Mouse (Mus musculus): ENCODE measurements at regions not wholly inside any gene's neighbourhood (a gene's known extent, or its start where the extent isn't known, plus 50 kb on each side); places are given as distances from the start of the nearest gene placed in this dataset.

DNA sequence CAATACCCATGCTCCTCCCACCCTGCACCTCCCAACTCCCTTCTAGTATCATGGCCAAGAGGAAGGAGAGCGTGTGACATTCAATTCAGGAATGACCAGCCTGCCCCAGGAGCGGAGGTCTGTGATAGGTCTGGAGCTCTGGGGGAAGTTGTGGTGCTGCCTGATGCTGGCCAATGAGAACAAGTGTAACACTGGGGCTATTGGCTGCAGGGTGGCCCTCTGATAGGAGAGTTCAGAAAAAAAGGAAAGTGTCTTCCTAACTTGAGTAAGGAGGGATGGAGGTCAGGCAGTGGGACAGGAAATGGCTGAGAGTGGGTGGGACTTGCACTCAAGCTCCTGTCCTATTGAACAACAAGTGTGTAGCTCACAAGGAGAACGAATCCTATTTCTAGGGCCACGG lies 111.7 kb upstream of the Rcn1 start:
- no peak for DNase-seq (ENCODE audit: low spot score)
- WGBS, result 73% methylated on average over 4 of the region's 4 CpGs

DNA sequence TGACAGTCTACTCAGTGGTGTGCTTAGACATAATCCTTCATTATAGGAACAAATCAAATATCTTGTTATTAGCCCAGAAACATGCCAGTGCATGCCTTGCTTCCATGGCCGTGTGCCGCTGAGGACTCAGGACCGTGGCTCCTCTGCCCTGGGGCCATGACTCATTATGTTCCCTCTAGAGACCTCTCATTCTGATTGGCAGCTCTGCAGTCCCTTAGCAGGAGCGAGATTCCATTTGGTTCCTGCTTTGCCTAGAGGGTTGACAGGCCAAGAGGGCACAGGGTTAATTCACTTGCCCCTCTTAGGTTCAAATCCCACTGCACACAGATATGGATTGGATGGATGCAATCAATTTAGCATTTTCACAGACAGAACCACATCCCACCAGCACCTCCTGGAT lies 112.6 kb upstream of the Rcn1 start:
- DNase-seq (ENCODE audit: low spot score), result no peak
- TF ChIP-seq EP300 (IDR thresholded peaks at IDR 0.05), result no peak
- no peak for TF ChIP-seq CTCF (IDR thresholded peaks at IDR 0.05)
- Histone ChIP-seq H3K4me3 (ENCODE audit: low read depth, low read length) (no peak overlapping the region), H3K36me3 (ENCODE audit: insufficient read depth, low read length) (no peaks in the 10 kb centered on the region), H3K27ac (ENCODE audit: low read length) (no peak overlapping the region), H3K4me2 (replicated peaks; ENCODE audit: low read depth, low read length) (no peak overlapping the region), H3K9ac (replicated peaks; ENCODE audit: low read depth) (no peak overlapping the region), H3K27me3 (replicated peaks; ENCODE audit: insufficient read depth, low read length) (no peaks in the 10 kb centered on the region), H3K4me1 (ENCODE audit: insufficient read depth, low read depth, low read length) (no peaks in the 10 kb centered on the region), H3K9me3 (ENCODE audit: low read length) (no peaks in the 10 kb centered on the region)
- ATAC-seq, result no peak
- 80% methylated on average over 4 of the region's 4 CpGs for WGBS

More for the DNA sequence above, 111.7 kb upstream of the Rcn1 start:
- Histone ChIP-seq H3K27ac (ENCODE audit: low read length) (no peak overlapping the region), H3K4me3 (ENCODE audit: low read depth, low read length) (no peak overlapping the region), H3K4me2 (replicated peaks; ENCODE audit: low read depth, low read length) (no peak overlapping the region), H3K9ac (replicated peaks; ENCODE audit: low read depth) (no peak overlapping the region), H3K27me3 (replicated peaks; ENCODE audit: insufficient read depth, low read length) (no peaks in the 10 kb centered on the region), H3K9me3 (ENCODE audit: low read length) (no peaks in the 10 kb centered on the region), H3K4me1 (ENCODE audit: insufficient read depth, low read depth, low read length) (no peaks in the 10 kb centered on the region), H3K36me3 (ENCODE audit: insufficient read depth, low read length) (no peaks in the 10 kb centered on the region)
- ATAC-seq, result no peak
- no peak for TF ChIP-seq EP300 (IDR thresholded peaks at IDR 0.05)
- TF ChIP-seq CTCF (IDR thresholded peaks at IDR 0.05), result no peak

DNA sequence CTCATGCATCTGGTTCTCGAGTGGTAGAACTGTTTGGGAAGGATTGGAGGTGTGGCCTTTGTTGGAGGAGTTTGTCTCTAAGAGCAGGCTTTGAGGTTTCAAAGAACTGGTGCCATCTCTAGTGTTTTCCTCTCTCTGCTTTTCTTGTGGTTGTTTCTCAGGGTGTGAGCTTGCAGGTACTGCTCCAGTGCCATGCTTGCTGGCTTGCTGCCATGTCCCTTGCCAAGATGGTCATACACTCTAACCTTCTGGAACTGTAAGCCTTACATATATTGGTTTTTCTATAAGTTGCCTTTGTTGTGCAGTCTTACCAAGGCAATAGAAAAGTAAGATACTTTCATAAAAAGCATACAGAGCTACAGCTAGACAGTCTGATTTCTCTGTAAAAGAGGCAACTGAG lies 115.1 kb upstream of the Rcn1 start:
- H3K4me2 ChIP-seq (replicated peaks; ENCODE audit: low read depth, low read length), result no peak overlapping the region
- 61% methylated on average over 1 of the region's 1 CpGs for WGBS
- no peak overlapping the region for H3K9ac ChIP-seq (replicated peaks; ENCODE audit: low read depth)
- no peaks in the 10 kb centered on the region for H3K27me3 ChIP-seq (replicated peaks; ENCODE audit: insufficient read depth, low read length)
- no peak overlapping the region for H3K27ac ChIP-seq (ENCODE audit: low read length)
- ATAC-seq (no peak), DNase-seq (ENCODE audit: low spot score) (no peak)
- TF ChIP-seq EP300 (IDR thresholded peaks at IDR 0.05) (no peak), CTCF (IDR thresholded peaks at IDR 0.05) (no peak)
- no peaks in the 10 kb centered on the region for H3K4me1 ChIP-seq (ENCODE audit: insufficient read depth, low read depth, low read length)
- no peak overlapping the region for H3K4me3 ChIP-seq (ENCODE audit: low read depth, low read length)
- no peaks in the 10 kb centered on the region for H3K36me3 ChIP-seq (ENCODE audit: insufficient read depth, low read length)
- no peaks in the 10 kb centered on the region for H3K9me3 ChIP-seq (ENCODE audit: low read length)

DNA sequence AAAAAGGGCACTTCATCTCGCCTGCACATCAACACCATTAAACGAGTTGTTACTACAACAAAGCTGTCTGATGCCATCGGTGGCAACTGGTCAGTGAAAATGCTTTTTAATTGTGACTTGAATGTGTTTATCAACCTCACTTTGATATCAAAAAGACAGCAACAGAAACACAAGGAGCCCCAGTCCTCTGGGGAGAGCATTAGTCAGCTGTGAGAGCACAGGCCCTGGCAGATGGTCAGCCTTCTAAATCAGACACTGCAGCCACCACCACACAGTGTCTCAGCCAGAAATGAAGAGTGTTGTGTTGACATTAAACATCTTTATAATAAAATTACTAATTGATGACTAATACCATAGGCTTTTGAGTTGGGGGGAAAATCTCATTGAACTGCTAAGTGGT lies 115.8 kb upstream of the Rcn1 start:
- DNase-seq (ENCODE audit: low spot score) (no peak), ATAC-seq (no peak)
- H3K36me3 ChIP-seq (ENCODE audit: insufficient read depth, low read length), result no peaks in the 10 kb centered on the region
- H3K27ac ChIP-seq (ENCODE audit: low read length), result no peak overlapping the region
- no peaks in the 10 kb centered on the region for H3K4me1 ChIP-seq (ENCODE audit: insufficient read depth, low read depth, low read length)
- 72% methylated on average over 3 of the region's 3 CpGs for WGBS
- no peak overlapping the region for H3K9ac ChIP-seq (replicated peaks; ENCODE audit: low read depth)
- TF ChIP-seq CTCF (IDR thresholded peaks at IDR 0.05), result no peak
- no peak for TF ChIP-seq EP300 (IDR thresholded peaks at IDR 0.05)
- no peaks in the 10 kb centered on the region for H3K27me3 ChIP-seq (replicated peaks; ENCODE audit: insufficient read depth, low read length)
- H3K4me3 ChIP-seq (ENCODE audit: low read depth, low read length), result no peak overlapping the region
- no peaks in the 10 kb centered on the region for H3K9me3 ChIP-seq (ENCODE audit: low read length)
- H3K4me2 ChIP-seq (replicated peaks; ENCODE audit: low read depth, low read length), result no peak overlapping the region

DNA sequence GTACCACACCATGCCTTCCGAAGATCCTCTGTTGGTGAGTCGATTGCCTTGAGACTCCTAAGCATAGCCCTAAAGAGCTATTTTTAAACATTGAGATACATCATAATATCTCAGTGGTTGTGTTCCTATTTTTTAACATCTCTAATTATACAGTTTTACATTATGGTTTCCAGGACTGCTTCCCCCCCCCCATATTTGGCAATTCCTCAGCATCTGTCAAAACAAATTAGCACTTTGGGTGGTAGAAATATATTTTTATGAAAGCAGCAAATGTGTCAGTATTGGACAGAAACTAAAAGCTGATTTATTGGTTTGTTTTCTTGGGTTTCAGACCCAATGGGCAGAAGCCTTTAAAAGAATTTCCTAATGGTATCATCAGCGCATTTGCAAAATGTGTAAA lies 116.2 kb upstream of the Rcn1 start:
- Histone ChIP-seq H3K9ac (replicated peaks; ENCODE audit: low read depth) (no peak overlapping the region), H3K36me3 (ENCODE audit: insufficient read depth, low read length) (no peaks in the 10 kb centered on the region), H3K4me3 (ENCODE audit: low read depth, low read length) (no peak overlapping the region), H3K4me2 (replicated peaks; ENCODE audit: low read depth, low read length) (no peak overlapping the region), H3K4me1 (ENCODE audit: insufficient read depth, low read depth, low read length) (no peaks in the 10 kb centered on the region), H3K27ac (ENCODE audit: low read length) (no peak overlapping the region), H3K27me3 (replicated peaks; ENCODE audit: insufficient read depth, low read length) (no peaks in the 10 kb centered on the region), H3K9me3 (ENCODE audit: low read length) (no peaks in the 10 kb centered on the region)
- DNase-seq (ENCODE audit: low spot score) (no peak), ATAC-seq (no peak)
- WGBS, result 91% methylated on average over 3 of the region's 3 CpGs
- TF ChIP-seq EP300 (IDR thresholded peaks at IDR 0.05) (no peak), CTCF (IDR thresholded peaks at IDR 0.05) (no peak)

DNA sequence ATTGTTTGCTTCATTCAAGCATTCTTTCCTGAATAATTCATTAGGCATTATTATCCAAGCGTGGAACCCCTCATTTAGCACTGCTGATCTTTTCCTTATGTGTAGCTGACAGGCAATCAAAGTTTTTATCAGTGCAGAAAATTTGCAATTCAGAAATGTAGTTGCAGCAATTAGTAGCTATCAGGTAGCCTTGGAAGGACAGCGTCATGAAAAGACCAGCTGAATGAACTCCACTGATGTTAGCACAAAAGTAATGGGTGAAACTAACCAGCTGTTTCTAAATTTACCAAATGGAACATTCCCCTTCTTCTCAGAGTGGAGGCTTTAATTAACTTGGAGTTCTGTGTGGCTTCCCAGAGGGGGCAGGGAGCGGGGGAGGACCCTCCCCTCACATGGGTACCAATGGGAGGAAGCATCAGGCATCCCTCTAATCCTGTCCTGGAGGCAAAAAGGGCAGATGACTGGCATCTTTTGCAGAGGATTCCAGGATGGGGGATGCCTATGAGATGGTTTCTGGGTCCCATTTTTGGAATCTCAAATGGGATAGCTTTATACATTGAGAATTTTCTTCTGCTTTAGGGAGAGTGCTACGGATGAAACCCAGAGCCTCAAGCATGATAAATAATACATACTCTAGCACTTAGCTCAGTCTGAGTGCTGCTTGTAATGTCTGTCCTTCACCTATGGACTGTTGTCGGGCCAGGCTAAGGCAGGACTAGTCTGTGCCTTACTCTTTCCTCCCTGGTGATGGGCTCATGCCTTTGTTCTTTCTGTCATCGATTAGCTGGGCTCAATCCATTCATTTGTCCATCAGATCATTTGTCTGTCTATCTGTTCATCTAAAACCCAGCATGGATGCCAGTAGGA lies 117.4 kb upstream of the Rcn1 start:
- no peaks in the 10 kb centered on the region for H3K4me1 ChIP-seq (ENCODE audit: insufficient read depth, low read depth, low read length)
- TF ChIP-seq EP300 (IDR thresholded peaks at IDR 0.05) (no peak), CTCF (IDR thresholded peaks at IDR 0.05) (no peak)

More for the DNA sequence above, 117.4 kb upstream of the Rcn1 start:
- H3K4me2 ChIP-seq (replicated peaks; ENCODE audit: low read depth, low read length), result no peak overlapping the region
- ATAC-seq (no peak), DNase-seq (ENCODE audit: low spot score) (no peak)
- no peaks in the 10 kb centered on the region for H3K36me3 ChIP-seq (ENCODE audit: insufficient read depth, low read length)
- H3K27me3 ChIP-seq (replicated peaks; ENCODE audit: insufficient read depth, low read length), result no peaks in the 10 kb centered on the region
- no peaks in the 10 kb centered on the region for H3K9me3 ChIP-seq (ENCODE audit: low read length)
- no peak overlapping the region for H3K9ac ChIP-seq (replicated peaks; ENCODE audit: low read depth)
- H3K4me3 ChIP-seq (ENCODE audit: low read depth, low read length), result no peak overlapping the region
- H3K27ac ChIP-seq (ENCODE audit: low read length), result no peak overlapping the region
- WGBS, result 68% methylated on average over 6 of the region's 6 CpGs
